Mouse (Mus musculus): ENCODE measurements around the gene Cyp2j5. TPM values are rescaled to one million over a fixed set of nuclear protein-coding genes. Genes with fewer than 3 reads are reported as not detected.

Cyp2j5 gene
- 0.05 TPM in 1 of 2 replicates, not detected in the other for polyA plus RNA-seq (2012; rRNA removed)

GRCm38 (mm10) chr4:96663991-96664390 is at the start of gene Cyp2j5:
Gene Cyp2j5, minus strand, starts transcription at chr4:96664154.

GRCm38 (mm10) chr4:96590911-96591790 is 72.8 kb downstream of the Cyp2j5 start, which contains the start of gene Cyp2j9:
Gene Cyp2j9, minus strand, starts transcription at chr4:96591578.

Other genes starting within 250 kb of the Cyp2j5 start
- gene Cyp2j8, start 156.8 kb downstream of the Cyp2j5 start, polyA plus RNA-seq (2012; rRNA removed): not detected in 2 replicates
- gene Cyp2j6, start 110.5 kb downstream of the Cyp2j5 start, polyA plus RNA-seq (2012; rRNA removed): 8.3 and 9.5 TPM in 2 replicates
- gene Cyp2j9, start 72.6 kb downstream of the Cyp2j5 start, polyA plus RNA-seq (2012; rRNA removed): 2.0 and 2.6 TPM in 2 replicates
- not detected in 2 replicates for gene Gm12695, start 121.0 kb upstream of the Cyp2j5 start, polyA plus RNA-seq (2012; rRNA removed)

Data from colon, adult 2 months (tissue).